Mouse (Mus musculus) ovary, postnatal 36 days (tissue): ENCODE data around the gene Sorl1.

Experiments
- DNase-seq: peaks from one replicate; pipeline ENCODE4 v3.0.0; 2022; ENCODE audit warnings: low spot score, mixed read lengths

Gene Sorl1

GRCm38 (mm10) chr9:41958282-41958681 is 165.8 kb downstream of the Sorl1 start:
- DNase-seq = no peak

- no peak for DNase-seq
Observed at GRCm38 (mm10) chr9:41953486-41953885, 170.6 kb downstream of the Sorl1 start.

- no peak for DNase-seq
Observed at GRCm38 (mm10) chr9:41952650-41953204, 171.4 kb downstream of the Sorl1 start.

- no peak for DNase-seq
Observed at GRCm38 (mm10) chr9:41951472-41952129, 172.5 kb downstream of the Sorl1 start.

GRCm38 (mm10) chr9:41950991-41951451 is 173.1 kb downstream of the Sorl1 start:
- DNase-seq = peak; percentile 87

GRCm38 (mm10) chr9:41950109-41950990 is 173.7 kb downstream of the Sorl1 start:
- peak; percentile 89 for DNase-seq

- no peak for DNase-seq
Observed at GRCm38 (mm10) chr9:41949476-41949875, 174.6 kb downstream of the Sorl1 start.

GRCm38 (mm10) chr9:41944964-41945363 is 179.1 kb downstream of the Sorl1 start:
- DNase-seq = no peak

- DNase-seq = no peak
Observed at GRCm38 (mm10) chr9:41942970-41943635, 181.0 kb downstream of the Sorl1 start.

GRCm38 (mm10) chr9:41940311-41940853 is 183.7 kb downstream of the Sorl1 start:
- DNase-seq = no peak

- DNase-seq = no peak
Observed at GRCm38 (mm10) chr9:41938449-41938848, 185.6 kb downstream of the Sorl1 start.

- no peak for DNase-seq
Observed at GRCm38 (mm10) chr9:41937967-41938348, 186.1 kb downstream of the Sorl1 start.

- DNase-seq = no peak
Observed at GRCm38 (mm10) chr9:41937341-41937966, 186.6 kb downstream of the Sorl1 start.

- DNase-seq = no peak
Observed at GRCm38 (mm10) chr9:41936598-41936997, 187.5 kb downstream of the Sorl1 start.

GRCm38 (mm10) chr9:41935979-41936378 is 188.1 kb downstream of the Sorl1 start:
- no peak for DNase-seq

- peak; percentile 41 for DNase-seq
Observed at GRCm38 (mm10) chr9:41935373-41935971, 188.6 kb downstream of the Sorl1 start.

GRCm38 (mm10) chr9:41934848-41935372 is 189.2 kb downstream of the Sorl1 start:
- no peak for DNase-seq

- DNase-seq = no peak
Observed at GRCm38 (mm10) chr9:41929986-41930385, 194.1 kb downstream of the Sorl1 start.

- DNase-seq = no peak
Observed at GRCm38 (mm10) chr9:41925721-41926120, 198.4 kb downstream of the Sorl1 start.

GRCm38 (mm10) chr9:41924140-41924539 is 200.0 kb downstream of the Sorl1 start:
- no peak for DNase-seq

GRCm38 (mm10) chr9:41922416-41922815 is 201.7 kb downstream of the Sorl1 start:
- DNase-seq = no peak
